Mouse (Mus musculus): ENCODE results near the gene Cep57l1.
A peak's percentile ranks its signal among the peaks of the same experiment; 100 is the strongest.

The Cep57l1 gene

DNA sequence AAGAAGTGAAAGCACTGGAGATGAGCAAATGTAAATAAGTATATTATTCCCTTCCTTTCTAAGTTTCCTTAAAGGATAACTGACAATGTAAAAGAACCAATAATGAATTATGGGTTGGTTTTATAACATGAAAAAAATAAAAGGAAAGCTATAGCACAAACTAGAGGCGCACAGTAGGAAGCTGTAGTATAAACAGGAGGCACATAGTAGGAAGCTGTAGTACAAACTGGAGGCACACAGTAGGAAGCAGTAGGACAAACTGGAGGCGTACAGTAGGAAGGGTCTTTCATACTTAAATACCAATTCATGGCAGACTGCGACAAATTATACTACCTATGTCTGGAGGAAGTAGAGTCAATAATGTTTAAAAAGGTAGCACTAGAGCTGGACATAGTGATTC, 76.5 kb downstream of the Cep57l1 start:
- no peak for DNase-seq

DNA sequence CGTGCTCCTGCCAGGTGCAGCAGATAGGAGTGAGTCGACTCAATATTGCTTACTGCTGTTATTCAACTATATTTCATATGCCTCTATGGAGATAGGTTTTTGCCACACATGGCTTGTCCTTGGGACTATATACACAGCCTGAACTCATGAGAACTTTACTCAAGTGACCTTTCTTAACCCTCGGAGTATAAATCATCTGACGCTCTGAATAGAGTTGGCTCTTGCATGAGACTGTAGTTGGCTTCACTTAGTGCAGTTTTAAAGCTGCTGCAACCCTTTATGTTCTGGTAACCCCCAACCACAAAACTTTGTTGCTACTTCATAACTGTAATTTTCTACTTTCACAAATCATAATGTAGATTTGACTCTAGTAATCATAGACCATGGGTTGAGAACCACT, 77.7 kb downstream of the Cep57l1 start:
- no peak for DNase-seq

DNA sequence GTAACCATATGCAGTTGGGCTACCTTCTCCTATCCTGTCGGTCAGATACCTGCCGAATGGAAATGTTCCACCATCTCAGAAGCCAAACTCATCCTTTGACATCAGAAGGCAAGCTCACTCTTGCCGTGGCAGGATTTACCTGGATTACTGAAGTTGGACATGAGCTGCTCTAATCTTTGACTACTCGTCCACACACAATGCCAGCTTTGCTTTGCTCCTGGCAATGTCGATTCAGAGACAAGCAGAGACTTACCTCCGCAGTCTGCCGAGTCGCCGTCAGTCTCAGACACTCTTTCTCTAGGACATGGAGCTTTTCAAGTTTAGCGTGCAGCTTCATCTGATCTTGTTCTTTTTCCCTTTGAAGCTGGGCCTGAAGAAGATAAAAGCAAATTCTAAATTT, 78.9 kb downstream of the Cep57l1 start:
- no peak for DNase-seq

DNA sequence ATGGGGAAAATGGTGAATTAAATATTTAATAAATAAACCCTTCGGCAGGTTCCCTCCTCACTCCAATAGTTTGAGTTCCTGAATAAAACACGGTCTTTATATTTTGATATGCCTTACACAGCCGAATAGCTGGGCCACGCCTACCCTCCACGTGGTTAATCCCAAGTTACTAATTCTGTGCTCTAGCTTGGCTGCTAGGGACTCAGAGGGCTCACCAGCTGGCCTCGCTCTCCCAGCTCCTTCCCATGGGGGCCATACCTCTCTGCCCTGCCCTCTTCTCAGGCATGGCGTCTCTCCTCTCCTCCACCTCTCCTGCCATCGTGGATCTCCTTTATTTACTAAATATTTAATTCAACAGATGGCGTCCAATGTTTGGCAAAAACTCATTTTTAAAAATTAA, 83.5 kb downstream of the Cep57l1 start:
- no peak for DNase-seq

DNA sequence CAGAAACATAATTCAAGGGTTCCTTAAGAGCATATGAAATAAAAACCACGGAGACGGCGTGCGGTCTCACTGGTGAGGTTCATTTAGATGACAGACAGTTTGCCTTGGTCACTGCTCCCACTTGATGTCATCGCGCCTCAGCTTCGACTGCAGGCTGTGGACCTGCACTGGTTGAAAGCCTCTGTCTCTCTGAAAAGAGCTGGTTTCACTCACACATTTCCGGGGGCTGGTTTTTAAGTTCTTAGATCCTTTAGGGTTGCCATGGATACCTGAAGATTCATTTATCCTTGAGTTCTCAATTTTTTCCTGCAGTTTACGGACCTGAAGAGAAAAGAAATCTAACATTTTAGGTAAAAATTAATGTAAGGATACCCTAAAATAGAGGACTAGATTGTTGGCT, 90.1 kb downstream of the Cep57l1 start:
- no peak for DNase-seq

DNA sequence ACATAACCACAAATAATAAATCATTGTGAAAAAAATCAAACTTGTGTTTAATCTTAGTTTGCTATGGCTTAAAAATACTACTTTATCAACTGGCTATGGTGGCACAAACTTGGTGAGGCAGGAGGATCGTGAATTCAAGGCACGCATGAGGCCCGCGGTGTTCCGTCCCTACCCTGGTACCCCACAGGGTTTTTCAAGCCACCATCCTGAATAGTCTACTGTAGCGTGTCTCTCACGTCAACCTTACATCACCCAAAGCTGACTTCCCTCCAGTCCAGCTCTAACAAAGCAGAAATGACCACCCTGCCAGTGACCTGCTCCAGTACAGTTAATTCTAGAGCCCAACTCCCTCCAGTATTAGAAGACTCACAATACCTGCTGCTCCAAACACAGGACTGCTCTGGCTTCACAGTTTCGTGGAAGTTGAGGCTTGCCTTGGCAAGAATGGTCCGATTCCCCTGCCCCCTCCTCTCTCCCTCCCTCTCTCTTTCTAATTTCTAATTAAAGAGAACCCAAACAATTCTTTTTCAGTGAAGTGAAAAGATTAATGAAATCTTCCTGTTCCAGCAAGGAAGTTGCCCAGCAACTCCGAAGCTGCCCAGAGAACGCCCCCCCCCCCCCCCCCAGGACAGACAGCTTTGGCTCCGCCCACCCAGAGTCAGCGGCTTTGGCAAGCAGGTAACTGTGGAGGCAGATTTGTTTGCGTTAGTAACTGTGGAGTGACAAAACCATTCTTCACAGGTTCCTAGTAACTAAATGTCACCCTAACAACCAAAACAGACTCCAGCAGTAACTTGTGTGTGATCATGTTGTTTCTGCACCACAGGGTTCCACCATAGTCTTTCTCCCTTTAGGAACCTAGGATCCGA, 93.4 kb downstream of the Cep57l1 start, which contains the start of gene Ccdc162:
Gene Ccdc162 (minus strand): TSS at position 606 of the 869 bp plus-strand sequence.
- DNase-seq = peak; percentile 38

GRCm38 (mm10) chr10:41715557-41715956, 94.1 kb downstream of the Cep57l1 start:
- DNase-seq = no peak

- no peak for DNase-seq
These were observed 98.2 kb downstream of the Cep57l1 start for GRCm38 (mm10) chr10:41711467-41711866.

DNA sequence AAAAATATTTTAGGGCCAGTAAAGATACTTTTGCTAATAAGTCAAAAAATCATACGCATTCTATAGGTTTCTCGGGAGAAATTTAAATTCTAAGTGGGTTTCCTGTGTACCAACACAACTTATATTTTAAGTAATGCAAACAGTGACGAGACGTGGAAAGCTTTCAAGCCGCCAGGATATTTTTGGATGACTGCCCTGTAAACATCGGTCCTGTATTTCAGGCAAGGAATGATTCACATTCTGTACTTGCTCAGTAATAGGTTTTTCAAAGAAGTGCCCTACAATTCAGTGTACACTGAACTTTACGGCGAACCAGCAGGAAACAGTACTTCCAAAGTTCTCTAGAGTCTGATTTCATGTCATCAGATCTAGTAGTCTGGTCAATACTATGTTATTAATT, 98.9 kb downstream of the Cep57l1 start:
- DNase-seq = no peak

DNA sequence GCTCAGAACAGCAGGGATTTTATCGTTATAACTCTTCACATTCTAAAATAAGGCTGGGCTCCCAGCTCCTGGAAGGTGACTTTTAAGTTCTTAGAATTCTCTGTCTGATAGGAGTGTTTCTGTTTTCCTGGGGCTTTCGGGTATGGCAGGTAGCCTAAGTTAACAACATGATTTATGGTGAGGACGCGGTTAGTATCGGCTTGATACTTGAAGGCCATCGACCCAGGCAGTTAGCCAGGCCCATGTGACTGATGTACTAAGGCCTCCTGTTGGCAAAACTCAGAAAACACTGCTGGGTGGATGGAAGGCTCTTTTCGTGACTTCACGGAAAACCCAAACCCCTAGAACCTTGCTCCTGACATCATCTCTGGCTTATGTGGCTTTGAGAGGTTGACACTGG, 100.3 kb downstream of the Cep57l1 start:
- DNase-seq = no peak

DNA sequence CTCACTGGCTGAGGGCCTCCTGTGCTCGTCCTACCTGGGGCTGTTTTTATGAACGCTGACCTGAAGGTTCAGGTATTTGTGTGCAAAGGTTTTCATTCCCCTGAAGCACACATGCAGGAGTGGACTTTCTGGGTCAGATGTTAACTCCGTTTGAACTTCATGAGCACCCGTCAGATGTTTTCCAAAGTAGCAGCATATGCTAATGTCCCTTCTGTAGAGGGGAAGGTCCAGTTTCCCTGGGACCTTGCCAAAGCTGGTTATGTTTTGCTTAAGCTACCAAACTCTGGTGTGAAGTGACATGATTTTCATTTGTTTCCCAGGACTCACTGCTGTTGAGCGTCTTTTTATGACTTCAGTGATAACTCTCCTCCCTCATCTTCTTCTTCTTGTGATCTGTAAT, 110.0 kb downstream of the Cep57l1 start:
- DNase-seq = no peak

DNA sequence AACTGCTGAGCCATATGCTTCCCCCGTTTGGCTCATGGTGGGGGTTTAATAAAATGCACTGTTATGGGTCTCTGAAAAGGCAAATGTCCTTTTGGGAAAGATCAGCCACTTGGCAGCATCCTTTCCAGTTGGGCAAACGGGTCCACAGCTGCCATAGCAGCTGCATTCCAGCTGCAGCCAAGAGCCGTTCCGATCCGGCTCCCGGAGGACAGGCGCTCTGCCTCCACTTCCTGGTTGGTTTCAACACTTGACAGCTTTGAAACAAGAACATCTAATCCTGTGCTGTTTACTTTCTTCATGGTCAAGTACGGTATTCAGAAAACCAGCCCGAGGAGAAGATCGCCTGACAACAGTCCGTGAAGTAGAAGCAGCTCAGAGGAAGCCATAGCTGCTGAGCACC, 112.6 kb downstream of the Cep57l1 start:
- DNase-seq = no peak

GRCm38 (mm10) chr10:41690978-41691377, 118.7 kb downstream of the Cep57l1 start:
- DNase-seq = no peak

GRCm38 (mm10) chr10:41689941-41690887, 119.5 kb downstream of the Cep57l1 start:
- DNase-seq = no peak

GRCm38 (mm10) chr10:41684548-41684996, 125.1 kb downstream of the Cep57l1 start:
- no peak for DNase-seq

GRCm38 (mm10) chr10:41682546-41683393, 126.9 kb downstream of the Cep57l1 start:
- peak; percentile 80 for DNase-seq

- DNase-seq = peak; percentile 88
These were observed 130.8 kb downstream of the Cep57l1 start for GRCm38 (mm10) chr10:41678746-41679360.

- no peak for DNase-seq
These were observed 132.3 kb downstream of the Cep57l1 start for GRCm38 (mm10) chr10:41677396-41677795.

DNA sequence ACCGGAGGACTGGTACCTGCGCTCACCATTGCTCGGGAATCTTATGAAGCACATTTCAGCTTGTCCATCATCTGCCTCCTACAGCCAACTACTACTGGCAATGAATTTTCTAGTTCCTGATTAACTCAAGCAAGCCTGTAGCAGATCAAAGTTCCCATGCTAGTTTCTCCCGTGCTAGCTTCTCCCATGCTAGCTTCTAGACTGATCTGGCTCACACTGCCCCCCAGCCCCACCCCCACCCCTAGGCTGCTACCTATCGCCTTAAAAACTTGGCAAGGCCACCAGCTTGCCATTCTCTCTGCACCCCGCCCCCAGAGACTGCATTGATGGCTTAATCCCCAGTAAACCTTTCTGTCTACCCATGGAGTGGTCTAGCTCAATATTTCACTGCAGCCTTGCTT, 133.0 kb downstream of the Cep57l1 start:
- DNase-seq = no peak

DNA sequence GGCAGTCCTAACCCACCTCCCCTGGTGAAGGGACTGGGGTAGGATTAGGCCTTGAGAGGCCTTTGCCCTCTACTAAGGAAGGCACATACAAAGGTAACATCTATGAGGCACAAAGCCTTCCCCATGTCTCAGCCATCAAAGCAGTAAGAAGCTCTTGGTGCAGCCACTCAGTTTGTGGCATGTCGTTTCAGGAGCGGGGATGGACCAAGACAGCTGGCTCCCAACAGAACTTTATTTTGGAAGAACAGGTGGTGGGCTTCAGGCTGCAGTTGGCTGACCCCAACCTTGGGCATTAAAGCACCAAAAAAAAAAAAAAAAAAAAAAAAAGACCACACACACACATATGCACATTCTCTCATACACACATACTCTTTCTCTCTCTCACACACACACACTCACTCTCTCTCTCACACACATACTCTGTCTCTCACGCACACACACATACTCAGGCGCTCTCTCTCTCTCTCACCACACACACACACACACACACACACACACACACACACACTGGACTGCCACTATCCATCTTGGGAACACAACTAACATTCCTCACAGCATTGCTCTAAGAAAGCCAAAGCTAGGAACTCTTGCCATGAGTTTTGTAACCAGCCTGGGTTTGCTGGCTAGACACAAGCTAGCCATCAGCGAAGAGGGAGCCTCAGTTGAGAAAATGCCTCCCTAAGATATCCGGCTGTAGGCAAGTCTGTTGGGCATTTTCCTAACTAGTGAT, 133.7 kb downstream of the Cep57l1 start:
- no peak for DNase-seq

- no peak for DNase-seq
These were observed 134.4 kb downstream of the Cep57l1 start for GRCm38 (mm10) chr10:41675243-41675642.

Measured in layer of hippocampus, adult 9-11 months (tissue).